Mouse (Mus musculus) right cerebral cortex, postnatal 14 days (tissue): ENCODE results near the gene Dhx37.
"Not testable (repeated sequence)": the region's sequence is repeated elsewhere in the genome, so short reads cannot be mapped to it uniquely, and the experiment has no call there.

Source experiments
- DNase-seq: peaks from one replicate; pipeline ENCODE4 v3.0.0; 2022

Gene Dhx37

DNA sequence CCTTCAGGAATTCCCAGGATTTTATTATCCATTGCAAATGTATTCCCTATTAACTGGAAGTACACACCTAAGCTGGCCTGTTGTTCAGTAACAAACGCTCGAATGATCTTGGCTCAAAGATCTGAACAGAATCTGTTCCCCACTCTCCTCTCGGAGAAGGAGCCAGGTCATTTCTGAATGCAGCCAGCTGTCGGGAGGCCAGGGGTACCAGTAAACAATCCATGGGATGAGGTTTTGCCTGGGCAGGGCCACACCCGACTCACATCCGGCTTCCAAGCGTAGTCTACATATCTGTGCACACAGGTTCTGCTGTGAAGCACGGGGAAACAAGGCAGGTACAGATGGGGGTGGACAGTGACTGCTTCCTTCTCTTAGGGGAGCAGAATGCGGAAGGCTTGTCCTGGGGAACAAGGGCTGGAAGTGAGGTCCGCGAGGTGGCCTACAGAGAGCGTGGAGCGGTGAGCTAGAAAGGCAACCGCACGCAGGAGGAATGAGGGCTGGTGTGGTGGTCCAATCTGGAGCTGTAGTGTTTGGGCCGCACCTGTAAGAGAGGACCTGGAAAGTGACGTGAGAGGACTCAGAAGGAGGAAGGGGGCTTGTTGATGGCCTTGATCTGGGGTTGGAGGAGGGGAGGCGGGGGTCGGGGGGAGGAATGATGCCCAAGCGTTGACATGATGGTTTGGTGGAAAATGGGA, 27.5 kb downstream of the Dhx37 start:
- no peak for DNase-seq

DNA sequence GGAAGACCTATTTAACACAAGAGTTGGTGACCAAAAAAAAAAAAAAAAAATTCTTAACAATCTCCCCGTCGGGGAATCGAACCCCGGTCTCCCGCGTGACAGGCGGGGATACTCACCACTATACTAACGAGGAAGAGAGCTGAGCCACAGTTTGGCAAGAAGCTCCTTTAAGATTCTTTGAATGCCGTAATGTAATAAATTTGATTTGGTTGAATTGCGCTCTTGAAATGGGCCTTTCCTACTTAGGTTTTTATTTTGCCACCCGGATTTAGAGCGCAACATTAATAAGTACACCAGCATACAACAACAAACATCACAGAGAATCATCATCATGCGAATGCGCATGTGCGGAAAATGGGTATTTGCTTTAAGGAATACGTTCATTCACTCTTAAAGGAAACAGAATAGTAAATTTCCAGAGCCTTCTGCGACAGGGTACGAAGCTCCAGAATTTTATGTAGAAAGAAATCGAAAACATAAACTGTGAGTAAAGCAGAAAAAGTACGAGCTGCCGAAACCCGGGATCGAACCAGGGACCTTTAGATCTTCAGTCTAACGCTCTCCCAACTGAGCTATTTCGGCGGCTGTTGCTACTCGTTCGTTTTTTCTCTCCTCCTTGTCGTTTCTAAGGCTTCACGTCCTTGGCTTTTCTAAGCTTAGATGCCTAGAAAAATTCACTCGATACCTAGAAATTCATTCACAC, 28.2 kb downstream of the Dhx37 start:
- peak; percentile 82 for DNase-seq

DNA sequence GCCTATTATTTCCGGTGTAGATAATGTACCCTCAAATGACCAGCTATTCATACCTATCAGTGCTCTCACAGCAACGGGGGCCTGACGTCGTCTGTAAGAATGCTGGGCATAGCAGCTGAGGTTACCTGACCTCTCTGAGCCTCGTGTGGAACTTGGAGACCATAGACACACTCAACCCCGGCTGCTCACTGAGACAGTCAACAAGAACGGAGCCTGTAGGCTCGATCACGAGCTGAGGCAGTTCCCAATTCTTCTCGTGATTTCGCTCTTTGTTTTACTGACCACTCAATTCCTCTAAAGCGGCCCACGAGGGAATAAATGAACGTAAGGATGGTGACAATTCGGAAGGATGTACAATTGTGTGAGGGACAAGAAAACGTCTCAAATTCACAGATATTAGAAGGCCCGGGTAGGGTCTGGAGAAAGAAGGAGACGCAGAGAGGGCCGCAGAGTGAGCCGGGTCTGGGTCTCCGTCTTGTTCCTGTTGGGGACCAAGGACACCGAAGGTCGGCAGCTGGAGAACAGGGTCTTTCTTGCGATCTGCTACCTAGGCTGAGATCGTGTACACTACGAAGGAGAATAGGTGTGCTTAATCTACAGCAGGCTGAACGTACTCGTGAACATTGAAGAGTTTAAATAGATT, 28.9 kb downstream of the Dhx37 start:
- peak; percentile 53 for DNase-seq

DNA sequence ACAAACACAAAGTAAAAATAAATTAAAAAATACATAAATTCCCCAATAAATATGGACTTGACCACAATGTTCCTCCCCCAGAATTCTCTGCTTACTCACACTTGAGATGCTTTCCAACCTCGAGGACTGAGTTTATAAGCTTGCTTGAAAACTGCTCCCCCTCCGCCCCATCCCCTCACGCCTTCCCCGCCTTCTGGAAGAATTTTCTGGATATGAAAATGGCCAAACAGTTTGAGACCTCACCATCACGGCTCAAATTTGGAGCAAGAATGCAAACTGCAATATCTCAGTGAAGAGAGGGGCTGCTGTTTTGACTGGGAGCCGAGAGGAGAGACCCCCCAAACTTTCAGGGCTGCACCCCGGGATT, 29.4 kb downstream of the Dhx37 start:
- no peak for DNase-seq

DNA sequence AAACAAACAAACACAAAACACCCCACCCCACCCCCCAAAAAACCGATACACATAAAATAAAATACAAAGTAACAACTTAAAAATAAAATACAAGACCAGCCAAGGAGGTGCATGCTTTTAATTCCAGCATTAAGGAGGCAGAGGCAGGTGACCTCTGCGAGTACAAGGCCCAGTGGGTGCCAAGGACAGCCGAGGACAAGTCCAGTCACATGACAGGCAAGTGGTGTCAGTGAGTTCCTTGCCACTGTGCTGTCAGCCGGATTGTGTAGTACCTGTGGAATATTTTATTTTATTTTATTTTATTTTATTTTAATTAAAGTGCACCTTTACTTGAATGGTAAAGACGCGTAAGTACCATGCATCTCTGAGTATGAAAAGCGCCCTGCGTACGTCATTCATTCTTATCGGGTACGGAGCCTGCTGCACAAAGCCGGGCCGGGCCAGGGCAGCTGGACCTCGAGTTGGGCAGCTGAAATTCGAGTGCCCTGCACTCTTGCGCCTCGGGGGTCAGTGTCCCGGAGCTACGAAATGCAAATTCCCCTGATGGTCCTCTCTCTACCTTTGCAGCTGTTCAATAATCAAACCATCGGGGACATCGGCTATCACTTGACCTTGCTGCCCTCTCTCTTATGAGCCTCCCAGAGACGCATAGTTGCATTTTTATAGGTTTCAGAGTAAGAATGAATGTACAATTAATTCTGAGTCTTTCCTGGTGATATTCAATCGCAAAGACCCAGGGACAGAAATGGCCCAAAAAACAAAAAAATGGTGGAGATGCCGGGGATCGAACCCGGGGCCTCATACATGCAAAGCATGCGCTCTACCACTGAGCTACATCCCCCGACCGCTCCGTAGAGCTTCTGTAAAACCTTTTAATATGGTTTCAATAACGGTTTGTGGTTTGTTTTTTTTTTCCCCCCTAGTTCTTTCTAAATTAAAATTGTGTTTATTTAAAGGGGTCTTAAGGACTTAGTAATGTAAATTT, 30.1 kb downstream of the Dhx37 start:
- peak; percentile 65 for DNase-seq

DNA sequence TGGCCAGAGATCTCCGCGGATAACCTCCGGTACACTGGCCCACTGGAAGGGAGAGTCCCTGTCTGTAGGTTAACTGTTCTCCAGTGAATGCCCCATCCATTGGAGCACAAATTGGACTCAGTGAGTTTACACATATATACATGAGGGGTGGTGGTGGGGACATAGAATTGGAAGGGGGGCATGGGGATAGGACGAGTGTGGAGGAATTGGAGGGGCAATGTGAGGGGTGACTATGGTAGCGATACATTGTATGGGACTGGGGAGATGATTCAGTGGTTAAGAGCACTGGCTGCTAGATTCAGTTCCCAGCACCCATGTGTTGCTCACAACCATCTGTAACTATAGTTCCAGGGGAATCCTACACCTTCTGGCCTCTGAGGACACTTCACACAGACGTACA, 30.9 kb downstream of the Dhx37 start:
- no peak for DNase-seq

DNA sequence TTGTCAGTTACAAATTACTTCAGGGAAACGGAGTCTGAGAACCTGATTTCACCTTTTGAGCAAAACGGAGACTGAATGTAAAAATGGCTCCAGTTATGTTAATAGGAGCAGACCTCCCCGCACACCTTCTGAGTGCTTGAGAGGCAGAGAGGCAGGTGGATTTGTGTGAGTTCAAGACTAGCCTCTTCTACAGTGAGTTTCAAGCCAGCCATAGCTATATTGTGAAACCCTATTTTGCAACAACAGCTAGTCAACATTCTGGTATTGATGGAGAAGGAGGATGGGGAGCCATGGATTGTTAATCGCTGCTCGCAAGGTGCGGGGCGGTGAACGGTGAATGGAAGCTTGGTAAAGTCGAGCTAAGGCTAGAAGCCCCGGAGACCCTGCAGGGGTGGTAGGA, 31.4 kb downstream of the Dhx37 start:
- no peak for DNase-seq

DNA sequence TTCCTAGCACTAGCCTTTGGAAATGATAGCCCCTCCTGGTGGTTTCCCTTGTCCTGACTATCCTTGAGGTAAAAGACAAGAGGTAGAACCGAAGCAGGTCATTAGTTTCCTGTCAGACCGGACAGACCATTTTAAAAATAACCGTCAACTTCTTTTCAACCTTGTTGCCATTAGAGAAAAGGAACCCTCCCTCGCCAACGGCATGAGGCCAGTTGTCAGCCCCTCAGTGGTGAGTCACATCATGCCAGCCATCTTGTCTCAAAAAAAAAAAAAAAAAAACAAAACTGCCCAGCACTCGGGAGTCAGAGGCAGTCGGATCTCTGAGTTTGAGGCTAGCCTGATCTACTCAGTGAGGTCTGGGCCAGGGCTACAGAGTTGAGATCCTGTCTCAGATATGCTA, 33.0 kb downstream of the Dhx37 start:
- no peak for DNase-seq

DNA sequence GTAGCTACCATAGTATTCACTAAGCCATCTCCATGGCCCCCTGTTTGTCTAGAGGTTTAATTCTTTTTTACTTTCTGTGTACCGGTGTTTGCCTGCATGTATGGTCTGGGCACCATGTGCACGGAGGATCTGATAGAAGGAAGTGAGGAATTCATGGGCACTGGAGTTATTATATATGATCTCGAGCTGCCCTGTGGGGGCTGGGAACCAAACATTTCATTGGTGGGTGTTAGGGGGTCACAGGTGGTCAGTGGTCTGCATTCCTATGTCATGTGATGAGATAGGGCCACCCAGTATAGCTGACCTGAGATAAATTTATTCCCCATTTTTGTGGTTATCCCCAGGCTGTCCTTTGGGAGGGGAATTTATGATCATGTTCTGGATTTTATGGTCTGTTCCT, 38.9 kb downstream of the Dhx37 start:
- no peak for DNase-seq

DNA sequence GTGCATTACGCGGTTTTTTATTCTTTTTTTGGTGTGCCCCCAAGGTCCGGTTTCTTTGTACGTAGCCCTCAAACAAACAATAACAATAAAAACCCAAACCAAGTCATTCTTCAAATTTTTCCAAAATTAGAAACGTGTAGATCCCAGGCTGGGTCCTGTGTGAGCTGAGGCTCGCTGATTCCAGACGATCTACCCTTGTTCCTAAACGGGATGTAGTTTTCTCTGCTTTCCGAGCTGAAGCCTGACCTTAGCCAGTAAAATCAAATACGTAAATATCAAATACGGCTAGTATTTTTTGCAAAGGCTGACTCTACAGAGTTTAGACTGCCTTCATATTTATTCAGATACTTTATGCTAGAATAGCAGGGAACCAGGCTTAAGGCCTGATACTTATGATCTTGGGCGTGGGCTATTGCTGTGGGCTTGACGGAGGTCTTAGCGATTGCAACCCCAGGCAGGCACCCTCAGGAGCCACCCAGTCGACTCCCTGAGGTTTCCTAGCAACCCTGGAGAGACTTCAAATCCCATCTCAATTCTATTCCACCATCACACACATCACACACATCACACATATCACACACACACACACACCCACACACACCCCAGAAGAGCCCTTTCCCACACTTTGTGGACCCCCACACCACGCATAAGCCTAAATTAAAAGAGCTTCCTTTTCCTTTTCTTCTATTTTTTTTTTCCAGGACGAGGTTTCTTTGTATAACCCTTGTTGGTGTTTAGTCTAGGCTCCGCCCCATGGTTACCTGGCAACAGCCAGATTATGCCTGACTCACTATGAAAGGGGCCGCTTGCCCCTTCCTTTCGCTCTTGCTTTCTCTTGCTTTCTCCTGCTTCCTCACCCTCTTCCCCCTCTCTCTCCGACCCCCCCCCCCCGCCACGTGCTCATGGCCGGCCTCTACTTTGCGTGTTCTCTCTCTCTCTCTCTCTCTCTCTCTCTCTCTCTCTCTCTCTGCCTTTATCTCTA, 40.0 kb downstream of the Dhx37 start:
- peak; percentile 55 for DNase-seq

DNA sequence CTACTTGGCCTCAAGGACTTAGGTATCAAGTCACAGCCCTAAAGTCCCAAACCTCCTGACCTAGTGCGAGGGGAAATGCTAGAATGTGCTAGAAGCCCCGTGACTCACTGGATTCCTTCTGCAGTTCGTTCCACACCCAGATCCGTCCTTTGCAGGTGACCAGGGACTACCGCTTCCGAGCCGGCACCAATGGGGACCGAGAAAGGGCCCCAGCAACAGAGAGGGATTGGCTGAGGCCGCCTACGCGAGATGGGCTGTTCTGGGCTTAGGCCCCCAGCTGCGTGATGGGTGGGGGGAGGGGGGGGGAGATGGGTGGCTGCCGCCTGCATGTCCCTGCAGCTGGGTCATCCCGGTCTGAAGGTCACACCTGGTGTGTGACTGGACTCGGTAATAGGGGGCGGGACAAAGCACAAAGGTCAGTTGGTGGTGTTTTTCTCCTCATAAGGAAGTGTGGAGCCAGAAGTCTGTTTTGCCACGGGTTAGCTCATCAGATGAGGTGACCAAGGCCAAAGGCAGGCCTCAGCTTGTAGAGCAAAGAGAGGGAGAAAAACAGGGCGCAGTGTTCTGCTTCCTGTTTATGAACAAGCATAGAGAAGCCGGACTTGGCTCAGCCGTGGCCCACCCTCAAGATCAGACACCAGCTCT, 40.8 kb downstream of the Dhx37 start:
- DNase-seq: peak; percentile 96

DNA sequence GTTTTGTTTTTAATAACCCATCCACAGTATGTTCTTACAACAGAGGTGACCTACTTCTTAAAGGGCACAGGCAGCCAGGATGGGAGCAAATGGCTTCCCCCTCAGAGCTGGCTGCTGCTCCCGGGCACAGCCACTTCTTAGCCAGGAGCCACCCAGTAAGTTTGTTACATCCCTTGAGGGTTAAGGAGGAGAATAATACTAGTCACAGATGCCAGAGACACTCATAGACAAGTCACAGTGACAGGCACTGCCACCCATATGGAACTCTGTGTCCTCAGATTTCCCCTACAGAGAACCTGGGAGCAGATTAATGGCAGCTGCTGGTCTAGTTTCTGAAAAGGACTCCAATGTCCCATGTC, 41.3 kb downstream of the Dhx37 start:
- DNase-seq: no peak

DNA sequence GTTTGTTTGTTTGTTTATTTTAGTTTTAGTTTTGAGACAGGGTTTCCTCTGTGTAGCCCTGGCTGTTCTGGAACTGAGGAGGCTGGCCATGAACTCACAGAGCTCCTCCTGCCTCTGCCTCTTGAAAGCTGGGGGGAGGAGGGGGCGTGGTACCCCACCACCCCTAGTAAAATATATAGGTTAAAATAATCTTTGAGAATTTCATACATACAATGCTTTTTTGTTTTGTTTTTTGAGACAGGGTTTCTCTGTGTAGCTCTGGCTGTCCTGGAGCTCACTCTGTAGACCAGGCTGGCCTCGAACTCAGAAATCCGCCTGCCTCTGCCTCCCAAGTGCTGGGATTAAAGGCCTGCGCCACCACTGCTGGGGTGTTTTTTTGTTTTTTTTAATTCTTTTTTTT, 41.7 kb downstream of the Dhx37 start:
- not testable (repeated sequence) for DNase-seq

DNA sequence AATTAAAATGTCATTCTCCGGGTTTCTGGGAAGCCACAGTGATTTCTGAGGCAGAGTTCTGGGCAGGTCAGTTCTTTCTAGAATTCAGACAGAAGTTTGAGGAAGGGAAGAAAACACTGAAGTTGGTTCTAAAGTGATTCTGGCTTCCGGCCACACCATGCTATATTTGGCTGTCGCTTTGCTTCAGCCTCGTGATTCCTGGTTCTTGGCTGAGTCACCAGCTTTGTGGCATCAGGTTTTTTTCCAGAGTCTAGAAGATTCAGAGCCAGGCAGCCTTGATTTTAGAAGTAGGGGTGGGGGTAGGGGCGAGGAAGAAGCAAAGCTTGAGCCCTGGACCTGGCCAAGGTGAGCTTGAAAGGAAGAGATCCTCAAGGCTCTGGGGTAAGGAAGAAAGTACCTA, 42.3 kb downstream of the Dhx37 start:
- peak; percentile 82 for DNase-seq

DNA sequence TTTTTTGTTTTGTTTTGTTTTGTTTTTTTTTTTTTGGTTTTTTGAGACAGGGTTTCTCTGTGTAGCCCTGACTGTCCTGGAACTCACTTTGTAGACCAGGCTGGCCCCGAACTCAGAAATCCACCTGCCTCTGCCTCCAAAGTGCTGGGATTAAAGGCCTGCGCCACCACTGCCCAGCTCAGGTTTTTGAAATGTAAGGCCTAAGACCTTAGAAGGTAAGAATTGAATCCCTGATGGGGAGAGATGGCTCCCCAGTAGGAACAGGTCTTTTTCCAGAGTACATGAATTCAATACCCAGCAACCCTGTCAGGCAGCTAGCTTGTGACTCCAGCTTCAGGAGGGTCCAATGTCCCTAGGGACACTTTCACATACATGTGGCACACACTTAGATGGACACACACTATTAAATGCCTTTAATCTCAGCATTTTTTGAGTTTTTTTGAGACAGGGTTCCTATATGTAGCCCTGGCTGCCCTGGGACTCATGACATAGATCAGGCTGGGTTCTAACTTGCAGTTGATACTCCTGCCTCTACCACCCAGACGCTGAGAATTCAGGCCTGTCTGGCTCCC, 42.9 kb downstream of the Dhx37 start:
- no peak for DNase-seq

DNA sequence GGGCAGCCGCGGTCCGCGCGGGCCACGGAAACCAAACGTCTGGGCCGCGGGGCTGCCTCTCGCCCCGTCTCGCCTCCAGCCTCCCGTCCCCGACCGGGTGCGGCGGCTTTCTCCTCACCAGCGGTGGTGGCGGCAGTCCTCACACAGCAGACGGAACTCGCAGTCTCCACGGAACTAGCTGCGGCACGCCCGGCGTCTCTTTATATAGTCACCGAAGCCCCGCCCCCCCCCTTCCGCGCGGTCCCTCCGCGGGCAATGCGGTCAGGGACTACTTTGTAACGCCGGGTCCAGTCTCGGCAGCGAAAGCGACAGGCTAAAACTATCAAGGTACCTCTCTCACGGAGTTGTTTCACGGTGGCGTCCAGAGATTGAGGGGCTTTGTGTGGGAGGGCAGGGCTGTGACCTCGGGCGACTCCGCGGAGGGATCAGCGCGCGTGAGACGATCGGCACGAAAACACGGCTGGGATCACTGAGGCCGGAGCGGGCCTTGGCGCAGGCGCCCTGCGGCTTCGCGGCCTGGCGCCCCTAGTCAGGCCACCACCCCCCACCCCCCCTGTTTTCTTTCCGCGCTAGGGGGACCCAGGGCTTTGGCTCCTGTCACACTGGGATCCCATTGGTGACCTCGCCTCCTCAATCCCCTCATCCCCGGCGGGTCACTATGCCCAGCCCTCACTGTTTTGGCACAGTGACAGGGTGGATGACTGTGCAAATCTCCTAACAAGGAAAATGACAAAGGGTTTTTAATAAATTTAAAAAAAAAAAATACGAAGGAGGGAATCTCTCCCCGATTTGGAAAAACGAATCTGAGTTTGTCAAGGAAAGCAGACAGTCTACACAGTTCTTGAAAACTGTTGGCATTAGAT, 44.1 kb downstream of the Dhx37 start, which contains the start of gene Ubc:
Gene Ubc (minus strand): TSS at position 624 of the 863 bp plus-strand sequence.
- DNase-seq: peak; percentile 84

DNA sequence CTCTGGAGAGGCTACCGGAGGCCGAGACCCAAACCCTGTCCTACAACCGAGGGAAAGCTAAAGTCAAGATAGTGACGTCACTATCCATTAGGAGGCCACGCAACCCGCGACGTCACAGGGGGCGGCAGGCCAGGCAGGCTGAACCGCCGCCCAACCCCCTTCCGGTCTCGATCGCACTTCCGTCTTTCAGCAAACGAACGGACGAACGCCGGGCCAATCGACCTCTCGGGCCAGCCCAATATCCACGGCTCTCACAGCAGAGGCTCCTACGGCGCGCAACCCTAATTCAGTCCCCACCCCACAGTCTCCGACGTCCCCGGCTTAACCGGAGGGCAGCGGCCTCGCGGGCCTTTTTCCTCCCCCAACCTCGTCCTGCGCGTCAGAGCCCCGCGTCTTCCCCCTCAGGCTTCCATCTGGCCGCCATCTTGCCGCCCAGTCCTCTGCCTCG, 44.8 kb downstream of the Dhx37 start, which contains the start of gene Gm10382:
Gene Gm10382 (plus strand): TSS at position 192 of the 448 bp plus-strand sequence.
- peak; percentile 85 for DNase-seq

DNA sequence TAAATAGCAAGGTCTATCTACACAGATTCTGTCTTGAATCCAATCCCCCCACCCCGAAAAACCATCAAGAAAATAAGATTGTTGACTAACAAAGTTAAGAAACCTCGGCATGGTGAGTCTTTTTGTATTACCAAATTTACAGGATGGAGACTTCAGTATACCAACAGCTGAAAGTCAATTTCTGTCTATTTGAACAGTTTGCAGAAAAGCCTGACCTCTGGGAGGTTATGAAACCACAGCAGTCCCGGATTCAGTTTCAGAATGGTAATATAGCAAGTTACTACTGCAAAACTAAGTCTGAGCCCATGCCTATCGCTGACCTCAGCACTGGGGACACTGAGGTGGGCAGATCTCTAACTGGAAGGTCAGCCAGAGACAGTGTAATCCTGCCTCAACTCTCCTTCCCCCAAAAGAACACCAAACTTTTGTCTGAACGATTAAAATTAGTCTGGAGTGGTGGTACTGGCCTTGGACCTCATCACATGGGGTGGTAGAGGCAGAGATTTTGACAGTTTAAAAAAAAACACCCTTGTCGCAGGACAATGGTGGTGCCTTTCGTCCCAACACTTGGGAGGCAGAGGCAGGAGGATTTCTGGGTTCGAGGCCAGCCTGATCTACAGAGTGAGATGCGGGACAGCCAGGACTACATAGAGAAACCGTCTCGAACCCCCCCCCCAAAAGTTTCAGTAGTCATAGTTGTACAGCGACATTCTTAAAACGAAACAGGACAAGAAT, 45.4 kb downstream of the Dhx37 start:
- no peak for DNase-seq

DNA sequence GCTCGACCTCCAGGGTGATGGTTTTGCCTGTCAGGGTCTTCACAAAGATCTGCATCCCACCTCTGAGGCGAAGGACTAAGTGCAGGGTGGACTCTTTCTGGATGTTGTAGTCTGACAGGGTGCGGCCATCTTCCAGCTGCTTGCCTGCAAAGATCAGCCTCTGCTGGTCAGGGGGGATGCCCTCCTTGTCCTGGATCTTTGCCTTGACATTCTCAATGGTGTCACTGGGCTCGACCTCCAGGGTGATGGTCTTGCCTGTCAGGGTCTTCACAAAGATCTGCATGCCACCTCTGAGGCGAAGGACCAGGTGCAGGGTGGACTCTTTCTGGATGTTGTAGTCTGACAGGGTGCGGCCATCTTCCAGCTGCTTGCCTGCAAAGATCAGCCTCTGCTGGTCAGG, 46.6 kb downstream of the Dhx37 start:
- not testable (repeated sequence) for DNase-seq
